Mouse (Mus musculus) CD8-positive naive resting alpha-beta T cell, adult 2 months (primary cell): ENCODE measurements around the gene Syn3.
"Not testable (repeated sequence)": the region's sequence is repeated elsewhere in the genome, so short reads cannot be mapped to it uniquely, and the experiment has no call there.

Experiments
- DNase-seq, 2 experiments: peaks; one replicate each; pipeline ENCODE4 v3.0.0; 2022; ENCODE audit warnings: low read depth in 2 of 2, low spot score in 2 of 2

Syn3 gene

GRCm38 (mm10) chr10:86418931-86419330 lies 79.8 kb downstream of the Syn3 start:
- no peak for DNase-seq

DNA sequence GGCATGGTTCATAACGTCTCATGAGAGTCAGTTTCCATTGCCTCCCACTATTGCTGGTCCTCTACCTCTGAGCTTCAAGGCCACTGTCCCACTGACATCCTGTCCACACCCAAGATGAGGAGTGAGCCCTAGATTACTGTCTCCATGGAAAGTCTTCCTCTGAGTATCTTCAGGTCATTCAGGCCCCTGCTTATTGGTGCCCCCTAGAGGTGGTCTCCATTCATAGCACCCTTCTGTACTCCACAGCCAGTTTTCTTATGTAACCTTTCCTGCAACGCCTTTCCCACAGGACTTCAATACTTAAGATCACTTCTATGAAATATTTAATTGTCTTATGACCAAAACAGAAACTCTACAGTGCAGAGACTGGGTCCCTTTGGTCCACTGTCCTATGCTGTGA lies 80.4 kb downstream of the Syn3 start:
- no peak for DNase-seq

DNA sequence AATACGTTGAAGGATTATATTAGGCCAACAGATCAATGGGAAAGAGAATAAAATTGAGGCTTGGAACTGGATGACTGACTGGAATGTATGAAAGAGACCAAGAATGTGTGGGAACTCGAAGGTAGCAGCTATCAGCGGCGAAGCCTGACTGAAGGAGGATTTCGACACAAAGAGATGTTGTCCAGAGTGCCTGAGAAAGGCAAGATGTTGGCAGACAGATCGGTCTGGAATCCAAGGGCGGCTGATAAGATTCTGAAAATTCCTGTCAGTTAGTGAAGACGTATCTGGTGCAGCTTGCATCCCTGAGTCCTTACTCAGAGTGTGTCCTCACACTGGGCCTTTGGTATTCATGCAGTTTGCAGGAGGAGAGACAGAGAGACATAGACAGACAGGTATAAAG lies 81.9 kb downstream of the Syn3 start:
- no peak for DNase-seq

DNA sequence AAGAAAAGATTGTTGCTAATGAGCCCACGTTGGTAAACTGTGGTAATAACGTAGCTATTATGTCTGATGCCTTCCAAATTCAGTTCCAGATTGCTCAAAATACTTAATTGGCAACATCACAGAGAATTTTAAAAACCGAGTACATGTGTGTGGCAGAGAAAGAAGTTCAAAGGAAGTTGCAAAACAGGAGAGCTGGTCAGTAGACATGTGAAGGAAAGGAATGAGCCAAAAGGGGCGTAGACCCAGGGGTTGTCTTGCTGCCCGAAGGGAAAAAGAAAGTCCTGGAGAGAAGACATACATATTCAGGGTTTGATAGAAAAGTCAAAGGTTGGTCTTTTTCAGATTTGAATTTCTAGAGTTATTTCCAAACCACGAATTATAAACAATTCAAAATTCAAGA lies 87.8 kb downstream of the Syn3 start:
- no peak for DNase-seq

DNA sequence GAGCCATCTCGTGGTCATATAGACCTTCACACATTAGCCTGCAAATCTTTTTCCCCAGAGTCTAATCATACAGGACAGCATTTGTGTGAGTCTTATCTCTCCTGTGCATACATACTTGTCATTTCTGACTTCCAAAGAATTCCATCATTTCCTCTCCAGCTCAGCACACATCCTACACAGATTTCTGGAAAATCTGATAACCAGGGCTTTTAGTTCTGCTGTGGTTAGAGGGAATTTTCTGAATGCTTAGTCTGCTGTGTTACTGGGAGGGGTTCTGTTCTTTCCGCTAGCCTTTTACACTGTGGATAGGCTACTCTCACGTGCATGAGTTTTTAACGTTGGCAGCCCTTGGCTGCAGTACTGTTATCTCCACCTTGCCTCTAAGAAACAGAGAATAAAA lies 91.7 kb downstream of the Syn3 start:
- no peak for DNase-seq

DNA sequence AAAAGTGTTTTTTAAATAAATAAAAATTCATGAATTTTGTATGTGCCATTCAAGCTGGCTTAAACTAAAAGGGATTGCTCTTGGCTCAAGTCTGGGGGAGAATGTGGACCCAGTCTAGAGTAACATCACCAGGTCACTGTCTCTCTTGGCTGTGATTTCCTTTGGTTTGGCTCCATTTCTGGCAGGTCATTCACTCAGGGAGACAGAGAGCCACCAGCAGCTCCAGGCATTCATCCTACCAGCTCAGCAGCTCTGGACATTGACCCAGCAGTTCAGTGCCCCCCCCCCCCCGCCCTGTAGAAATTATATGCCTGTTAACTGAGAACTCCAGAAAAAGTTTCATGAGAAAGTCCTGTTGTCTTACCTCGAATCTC lies 100.4 kb downstream of the Syn3 start:
- no peak for DNase-seq

- no peak for DNase-seq
Measured at GRCm38 (mm10) chr10:86397577-86398346, 100.9 kb downstream of the Syn3 start.

GRCm38 (mm10) chr10:86392399-86392798 lies 106.3 kb downstream of the Syn3 start:
- no peak for DNase-seq

GRCm38 (mm10) chr10:86389913-86390312 lies 108.8 kb downstream of the Syn3 start:
- no peak for DNase-seq

DNA sequence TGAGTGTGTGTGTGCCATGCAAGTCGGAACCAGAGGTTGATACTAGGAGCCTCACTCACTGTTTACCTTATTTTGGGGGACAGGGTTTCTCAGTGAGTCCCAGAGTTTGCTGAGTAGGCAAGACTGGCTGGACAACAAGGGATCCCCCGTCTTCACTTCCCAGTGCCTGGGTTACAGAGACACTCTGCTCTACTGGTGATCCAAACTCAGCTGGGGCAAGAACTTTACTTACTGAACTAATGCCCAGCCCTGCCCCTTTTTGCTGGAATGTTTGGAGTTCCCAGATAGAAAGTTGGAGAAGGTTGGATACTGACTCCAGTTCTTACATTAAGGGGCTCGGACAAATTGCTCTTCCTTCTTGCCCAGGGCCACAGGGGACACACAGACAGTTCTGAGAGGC lies 109.3 kb downstream of the Syn3 start:
- DNase-seq, result no peak

GRCm38 (mm10) chr10:86388803-86389202 lies 109.9 kb downstream of the Syn3 start:
- DNase-seq, result no peak

- no peak for DNase-seq
Measured at GRCm38 (mm10) chr10:86387821-86388440, 110.8 kb downstream of the Syn3 start.

DNA sequence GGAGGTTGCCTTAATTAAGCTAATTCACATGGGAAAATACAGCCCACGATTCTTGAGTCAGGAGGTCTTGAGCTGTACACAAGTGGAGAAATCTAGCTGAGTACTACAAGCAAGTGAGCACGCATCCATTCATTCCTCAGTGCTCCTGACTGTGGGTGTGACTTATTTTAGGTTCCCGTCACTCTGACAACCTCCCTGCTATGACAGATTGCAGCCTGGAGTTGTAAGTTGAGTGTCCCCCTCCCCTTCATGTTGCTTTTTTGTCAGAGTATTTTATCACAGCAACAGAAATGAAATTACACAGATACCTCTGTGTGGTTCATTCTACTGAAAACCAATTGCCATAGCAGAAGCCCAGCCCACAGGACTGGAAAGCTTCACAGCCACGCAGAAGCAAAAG lies 112.5 kb downstream of the Syn3 start:
- DNase-seq, result no peak

GRCm38 (mm10) chr10:86385656-86386055 lies 113.0 kb downstream of the Syn3 start:
- DNase-seq, result no peak

DNA sequence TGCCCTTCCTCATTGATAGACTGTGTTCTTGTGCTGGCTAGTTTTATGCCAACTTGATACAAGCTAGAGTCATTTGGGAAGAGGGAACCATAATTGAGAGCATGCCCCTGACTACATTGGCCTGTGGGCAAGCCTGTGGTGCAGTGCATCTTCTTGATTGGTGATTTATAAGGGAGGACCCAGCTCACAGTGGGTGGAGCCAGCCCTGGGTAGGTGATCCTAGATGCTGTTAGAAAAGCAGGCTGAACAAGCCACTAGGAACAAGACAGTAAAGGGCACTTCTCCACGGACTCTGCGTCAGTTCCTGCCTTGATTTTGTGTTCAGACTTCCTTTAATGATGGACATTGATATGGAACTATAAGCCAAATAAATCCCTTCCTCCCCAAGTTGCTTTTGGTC lies 114.0 kb downstream of the Syn3 start:
- DNase-seq, result no peak

DNA sequence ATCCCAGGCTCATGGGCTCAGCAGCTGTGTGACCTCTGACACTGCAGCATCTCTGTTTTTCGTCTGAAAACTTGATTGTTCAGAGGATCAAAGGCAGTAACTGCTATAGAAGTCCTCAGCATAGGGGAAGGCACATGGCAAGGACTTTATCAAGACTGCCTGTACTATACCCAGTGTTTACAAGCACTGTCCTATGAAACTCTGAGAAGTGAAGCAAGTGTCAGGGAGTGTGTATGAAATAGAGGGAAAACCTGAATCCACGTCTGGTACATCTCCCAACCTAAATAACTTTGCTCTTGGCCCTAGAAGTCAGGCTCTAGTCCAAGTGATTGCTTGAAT lies 116.8 kb downstream of the Syn3 start:
- DNase-seq, result no peak

- DNase-seq, result no peak
Measured at GRCm38 (mm10) chr10:86381150-86381921, 117.4 kb downstream of the Syn3 start.

DNA sequence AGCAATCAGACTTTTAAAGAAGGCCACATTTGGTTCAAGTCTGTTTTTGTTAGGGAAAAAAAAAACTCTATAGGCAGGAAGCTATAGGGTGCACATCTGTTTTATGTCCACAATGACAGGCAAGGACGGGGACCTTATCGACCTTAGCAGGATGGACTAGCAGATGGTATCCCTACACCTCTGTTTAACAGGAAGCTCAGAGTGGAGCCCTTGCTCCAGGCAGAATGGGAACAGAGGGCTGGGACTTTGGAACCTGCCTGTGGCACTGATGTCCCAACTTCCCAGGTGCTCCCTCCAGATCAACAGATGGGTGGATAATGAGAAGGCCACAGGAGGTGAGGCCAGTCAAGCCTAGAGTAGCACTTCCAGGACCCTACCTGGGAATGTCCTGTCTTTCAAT lies 118.1 kb downstream of the Syn3 start:
- DNase-seq, result no peak

DNA sequence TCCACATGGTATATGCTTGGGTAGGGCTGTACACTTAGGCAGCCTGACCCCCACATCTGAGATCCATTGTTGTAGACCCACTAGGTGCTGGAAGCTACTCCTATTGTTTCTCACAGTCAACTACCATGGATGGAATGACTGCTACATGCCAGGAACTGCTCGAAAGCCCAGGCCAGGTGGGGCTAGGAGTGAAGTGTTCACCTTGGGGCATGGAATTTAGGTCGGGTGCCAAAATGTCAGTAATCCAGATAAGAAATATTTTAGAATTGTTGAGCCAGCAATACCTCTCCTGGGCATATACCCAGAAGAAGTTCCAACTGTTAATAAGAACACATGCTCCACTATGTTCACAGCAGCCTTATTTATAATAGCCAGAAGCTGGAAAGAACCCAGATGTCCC lies 119.9 kb downstream of the Syn3 start:
- not testable (repeated sequence) for DNase-seq

DNA sequence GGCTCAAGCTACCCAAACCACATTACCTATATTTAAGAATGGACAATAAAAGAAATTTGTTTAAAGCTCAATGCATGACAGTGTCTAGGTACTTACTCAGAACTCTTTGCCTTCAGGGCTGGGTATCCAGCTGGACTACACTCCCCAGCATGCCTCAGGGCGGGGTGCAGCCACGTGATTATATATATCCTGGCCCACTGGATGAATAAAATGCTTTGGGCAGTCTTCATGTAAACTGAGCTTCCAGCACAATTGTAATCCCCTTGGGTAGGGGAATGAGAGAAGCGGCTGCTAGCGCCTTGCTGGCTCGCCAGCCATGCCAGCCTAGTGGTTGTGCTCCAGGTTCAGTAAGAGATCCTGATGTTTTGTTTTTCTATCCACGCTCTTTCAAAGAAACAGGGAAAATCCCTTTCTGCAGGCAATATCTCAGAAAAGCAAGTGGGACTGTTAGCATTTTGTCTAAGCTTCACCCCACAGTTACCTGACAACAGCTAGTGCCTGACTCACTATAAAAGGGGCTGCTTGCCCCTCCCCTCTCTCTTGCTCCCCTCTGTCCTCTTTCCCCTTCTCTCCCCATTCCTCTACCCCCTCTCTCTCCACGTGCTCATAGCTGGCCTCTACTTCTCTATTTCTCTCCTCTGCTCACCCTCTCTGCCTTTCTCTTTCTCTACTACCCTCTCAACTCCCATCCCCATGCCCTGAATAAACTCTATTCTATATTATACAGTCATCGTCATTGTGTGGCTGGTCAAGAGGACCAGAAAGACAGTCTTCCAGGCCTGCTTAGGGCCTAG lies 122.1 kb downstream of the Syn3 start:
- DNase-seq, result no peak

GRCm38 (mm10) chr10:86375903-86376302 lies 122.8 kb downstream of the Syn3 start:
- no peak for DNase-seq

- no peak for DNase-seq
Measured at GRCm38 (mm10) chr10:86374061-86374460, 124.6 kb downstream of the Syn3 start.
